Mouse (Mus musculus): ENCODE measurements at regions not wholly inside any gene's neighbourhood (a gene's known extent, or its start where the extent isn't known, plus 50 kb on each side); places are given as distances from the start of the nearest gene placed in this dataset.
"Not testable (repeated sequence)": the region's sequence is repeated elsewhere in the genome, so short reads cannot be mapped to it uniquely, and the experiment has no call there.

GRCm38 (mm10) chr16:50784651-50785228 lies 193.8 kb upstream of the Ccdc54 start:
- CTCF ChIA-PET = no interaction called here
- POLR2A ChIA-PET = interaction anchor here in 1 of 4 experiments (0.9 kb wide), 1 partner anchor 9 kb away, joined by 3 read pairs; no protein-coding TSS in a partner anchor

DNA sequence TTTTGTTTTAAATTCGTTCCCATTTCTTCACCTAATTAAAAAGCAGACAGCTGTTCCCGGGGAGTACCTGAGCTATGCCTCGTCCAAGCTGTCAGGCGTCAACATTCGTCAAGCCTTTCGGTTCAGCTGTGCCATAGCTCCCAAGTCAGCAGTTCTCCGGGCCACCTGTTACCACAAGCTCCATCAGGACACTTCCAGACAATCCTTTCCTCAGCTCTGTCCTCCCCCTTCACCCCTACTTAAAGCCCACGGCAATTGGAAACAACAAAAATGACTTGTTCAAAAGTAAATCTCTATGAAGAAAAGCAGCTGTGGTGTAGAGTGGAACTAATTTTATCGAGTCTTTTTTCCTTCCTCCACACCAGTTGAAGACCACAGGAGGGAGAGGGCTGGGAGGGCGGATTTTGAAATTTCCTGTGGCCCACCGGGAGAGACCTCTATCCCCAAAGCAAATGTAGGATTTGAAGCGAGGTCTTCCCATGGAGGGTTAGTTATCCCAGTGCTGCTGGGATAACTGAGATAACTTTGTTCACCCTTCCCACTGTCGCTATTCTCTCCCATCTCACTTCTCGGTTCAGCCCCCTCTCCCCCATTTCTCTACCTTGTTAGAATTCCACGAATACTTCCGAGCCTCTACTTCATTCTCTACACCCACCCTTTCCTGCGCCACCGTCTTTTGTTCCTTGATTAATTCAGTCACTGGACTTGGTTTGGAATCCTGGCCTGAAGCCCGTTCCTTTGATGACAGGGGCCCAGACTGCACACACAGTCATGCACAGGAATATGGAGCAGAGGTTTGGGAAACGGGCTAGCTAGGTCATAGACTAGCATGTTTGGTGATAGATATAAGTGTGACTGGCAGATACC lies 193.1 kb upstream of the Ccdc54 start:
- CTCF ChIA-PET = interaction anchor here in 1 of 4 experiments (0.6 kb wide), 1 partner anchor 796 kb away, joined by 3 read pairs; no protein-coding TSS in a partner anchor
- POLR2A ChIA-PET = no interaction called here

- ChIA-PET CTCF (interaction anchor here in 1 of 4 experiments (0.6 kb wide), 1 partner anchor 795 kb away, joined by 3 read pairs; no protein-coding TSS in a partner anchor), POLR2A (no interaction called here)
Observed at GRCm38 (mm10) chr16:50783240-50783639, 192.3 kb upstream of the Ccdc54 start.

GRCm38 (mm10) chr16:50779030-50779784 lies 188.3 kb upstream of the Ccdc54 start:
- CTCF ChIA-PET = no interaction called here
- POLR2A ChIA-PET = interaction anchor here in 1 of 4 experiments (0.6 kb wide), 1 partner anchor 271 kb away, joined by 3 read pairs; no protein-coding TSS in a partner anchor

DNA sequence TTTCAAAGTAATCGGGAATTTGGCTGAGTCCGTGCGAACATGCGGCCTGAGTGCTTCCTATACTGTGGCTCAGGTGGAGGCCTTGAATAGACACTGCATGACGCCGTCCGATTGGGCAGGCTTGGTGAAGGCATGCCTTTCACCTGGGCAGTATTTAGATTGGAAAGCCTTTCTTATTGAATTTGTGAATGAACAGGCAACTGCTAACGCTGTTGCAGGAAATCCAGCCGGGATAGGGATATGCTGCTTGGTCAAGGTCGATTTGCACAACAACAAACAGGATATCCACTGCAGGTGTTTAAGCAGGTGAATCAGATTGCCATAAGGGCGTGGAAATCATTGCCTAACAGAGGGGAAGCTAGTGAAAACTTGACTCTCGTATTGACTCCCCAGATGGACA lies 183.7 kb upstream of the Ccdc54 start:
- CTCF ChIA-PET, POLR2A ChIA-PET: not testable (repeated sequence)

- ChIA-PET POLR2A (interaction anchor here in 1 of 4 experiments (0.7 kb wide), 1 partner anchor 549 kb away, joined by 3 read pairs; no protein-coding TSS in a partner anchor), CTCF (no interaction called here)
Observed at GRCm38 (mm10) chr16:50766055-50766770, 175.3 kb upstream of the Ccdc54 start.

- ChIA-PET POLR2A (no interaction called here), CTCF (no interaction called here)
Observed at GRCm38 (mm10) chr16:50762096-50762495, 171.1 kb upstream of the Ccdc54 start.

- CTCF ChIA-PET = interaction anchor here in 1 of 4 experiments (0.6 kb wide), 1 partner anchor 454 kb away, joined by 5 read pairs; no protein-coding TSS in a partner anchor
- POLR2A ChIA-PET = no interaction called here
Observed at GRCm38 (mm10) chr16:50759979-50760378, 169.0 kb upstream of the Ccdc54 start.

- ChIA-PET CTCF (interaction anchor here (0.6 to 2.2 kb wide), 11 partner anchors 19 to 1227 kb away, joined by 3 to 9 read pairs (median 3); partner anchors contain the start of gene Ccdc54 (in 1 of the 4)), POLR2A (no interaction called here)
Observed at GRCm38 (mm10) chr16:50756696-50757095, 165.7 kb upstream of the Ccdc54 start.

DNA sequence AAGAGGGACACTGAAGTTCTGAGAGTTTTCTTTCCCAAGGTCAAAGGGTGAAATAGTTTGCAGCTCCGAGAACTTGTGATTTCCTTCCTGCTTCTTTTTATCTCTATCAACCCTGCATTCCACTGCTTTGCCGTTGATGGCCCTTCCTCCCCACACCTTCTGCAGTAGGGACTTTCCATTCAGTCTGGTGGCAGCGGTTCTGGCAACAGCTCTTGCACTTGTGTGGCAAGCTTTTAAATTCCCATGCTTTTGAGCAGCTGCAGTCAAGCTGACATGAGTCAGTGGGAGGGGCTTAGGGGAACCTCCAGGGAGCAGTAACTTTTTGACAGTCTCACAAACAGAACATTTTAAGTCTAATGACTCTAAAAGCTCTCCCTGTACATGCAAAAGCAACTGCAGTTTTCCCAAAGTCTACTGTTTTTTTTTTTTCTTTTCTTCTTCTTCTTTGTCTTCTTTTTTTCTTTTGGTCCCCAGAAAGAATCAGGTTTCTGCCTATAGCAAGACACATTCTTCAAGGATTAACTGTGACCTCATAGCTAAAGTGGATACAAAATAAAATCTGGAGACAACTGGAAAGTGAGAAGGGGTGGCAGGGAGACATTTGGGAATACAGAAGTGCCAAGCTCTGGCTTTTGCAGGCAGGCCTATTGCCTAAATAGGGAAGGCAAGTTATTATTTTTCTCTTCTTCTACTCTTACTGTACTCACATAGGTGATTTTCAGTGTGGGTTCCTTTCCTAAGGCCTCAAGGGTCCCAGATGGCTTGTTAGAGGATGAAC lies 162.8 kb upstream of the Ccdc54 start:
- POLR2A ChIA-PET = interaction anchor here in 1 of 4 experiments (0.9 kb wide), 1 partner anchor 17 kb away, joined by 3 read pairs; no protein-coding TSS in a partner anchor

DNA sequence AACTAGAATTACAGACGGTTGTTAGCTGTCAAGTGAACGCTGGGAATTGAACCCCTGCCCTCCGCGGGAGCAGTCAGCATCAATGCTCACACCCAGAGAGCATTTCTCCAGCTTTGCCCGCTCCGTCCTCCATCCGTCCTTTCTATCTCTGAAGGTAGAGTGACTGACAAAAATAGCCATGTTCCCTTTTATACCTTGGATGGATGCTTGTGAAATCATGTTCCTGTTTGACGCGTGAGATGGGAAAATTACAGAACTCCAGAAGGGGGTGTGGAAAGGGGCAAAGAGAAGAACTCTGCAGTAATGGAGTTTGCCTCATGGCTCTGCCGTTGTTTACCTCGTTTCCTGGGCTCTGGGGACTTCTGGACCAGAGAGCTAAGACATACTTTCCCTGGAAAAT lies 162.1 kb upstream of the Ccdc54 start:
- ChIA-PET CTCF (no interaction called here), POLR2A (no interaction called here)

More for the DNA sequence above, 162.8 kb upstream of the Ccdc54 start:
- CTCF ChIA-PET = interaction anchor here in 2 of 4 experiments (0.7 to 0.8 kb wide), 2 partner anchors 354 to 444 kb away, joined by 3 read pairs; no protein-coding TSS in a partner anchor

- POLR2A ChIA-PET = no interaction called here
Observed at GRCm38 (mm10) chr16:50752277-50752600, 161.3 kb upstream of the Ccdc54 start.

GRCm38 (mm10) chr16:50751495-50752276 lies 160.7 kb upstream of the Ccdc54 start:
- ChIA-PET POLR2A (no interaction called here), CTCF (no interaction called here)

More at GRCm38 (mm10) chr16:50752277-50752600, 161.3 kb upstream of the Ccdc54 start:
- CTCF ChIA-PET = no interaction called here

DNA sequence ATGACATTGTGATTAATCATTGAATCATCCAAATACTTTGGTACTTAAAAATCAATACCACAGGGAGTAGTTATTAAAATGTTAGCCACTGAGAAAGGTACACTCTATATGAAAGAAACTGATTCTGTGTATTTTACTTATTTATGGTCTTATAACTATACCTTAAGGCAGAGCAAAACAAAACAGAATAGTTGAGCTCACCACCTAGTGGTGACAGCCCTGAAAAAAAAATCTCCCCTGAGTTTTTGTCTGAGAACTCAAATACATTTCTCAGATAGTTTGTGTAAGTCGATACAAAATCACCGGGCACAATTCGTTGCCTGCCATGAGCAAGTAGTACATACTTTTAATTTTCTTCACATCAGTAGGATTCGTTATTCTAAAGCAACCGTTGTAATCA lies 156.7 kb upstream of the Ccdc54 start:
- ChIA-PET CTCF (interaction anchor here in 2 of 4 experiments (0.5 to 0.6 kb wide), 2 partner anchors 537 to 1218 kb away, joined by 3 read pairs; no protein-coding TSS in a partner anchor), POLR2A (interaction anchor here in 1 of 4 experiments (0.7 kb wide), 1 partner anchor 458 kb away, joined by 3 read pairs; no protein-coding TSS in a partner anchor)

DNA sequence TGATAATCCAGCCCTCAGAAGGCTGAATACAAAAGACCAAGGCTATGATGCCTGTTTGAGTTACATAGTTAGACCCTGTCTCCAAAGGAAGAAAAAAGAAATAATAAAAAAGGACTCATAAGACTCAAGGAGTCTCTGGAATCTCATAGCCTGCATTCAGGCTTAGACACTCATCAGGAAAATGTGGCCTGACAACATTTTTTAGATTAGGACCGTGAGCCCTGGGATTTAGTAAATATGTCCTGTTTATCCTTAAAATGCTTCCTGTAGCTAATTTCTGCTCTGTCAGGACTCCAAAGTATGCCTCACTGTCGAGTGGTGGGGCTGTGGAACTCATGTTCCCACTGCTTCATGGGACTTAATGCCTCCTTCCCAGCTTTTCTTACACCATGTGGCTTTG lies 154.8 kb upstream of the Ccdc54 start:
- POLR2A ChIA-PET = no interaction called here
- CTCF ChIA-PET = no interaction called here

- POLR2A ChIA-PET = interaction anchor here in 2 of 4 experiments (1.0 to 1.2 kb wide), 2 partner anchors 13 to 17 kb away, joined by 3 read pairs; no protein-coding TSS in a partner anchor
- CTCF ChIA-PET = interaction anchor here in 3 of 4 experiments (0.6 to 1.5 kb wide), 5 partner anchors 19 to 536 kb away, joined by 3 to 6 read pairs (median 4); no protein-coding TSS in a partner anchor
Observed at GRCm38 (mm10) chr16:50737396-50737843, 146.5 kb upstream of the Ccdc54 start.
